Mouse (Mus musculus) urinary bladder, postnatal 4 days (tissue): ENCODE measurements around the gene Serpina1d.
A peak's percentile ranks its signal among the peaks of the same experiment; 100 is the strongest.
"Not testable (repeated sequence)": the region's sequence is repeated elsewhere in the genome, so short reads cannot be mapped to it uniquely, and the experiment has no call there.

Experiments used
- DNase-seq, 2 experiments: peaks; one replicate each; pipeline ENCODE4 v3.0.0; 2021 to 2022; ENCODE audit warnings: low spot score in 2 of 2

Gene Serpina1d

GRCm38 (mm10) chr12:103773246-103773851, at the start of gene Serpina1d:
Gene Serpina1d (minus strand): TSS chr12:103773592.
- DNase-seq, result not testable (repeated sequence)

- DNase-seq, result not testable (repeated sequence)
Measured at GRCm38 (mm10) chr12:103770597-103770996, 2.8 kb downstream of the Serpina1d start.

- not testable (repeated sequence) for DNase-seq
Measured at GRCm38 (mm10) chr12:103763083-103763482, 10.3 kb downstream of the Serpina1d start.

- not testable (repeated sequence) for DNase-seq
Measured at GRCm38 (mm10) chr12:103760316-103760715, 13.1 kb downstream of the Serpina1d start.

GRCm38 (mm10) chr12:103745957-103746356, 27.4 kb downstream of the Serpina1d start:
- DNase-seq, result not testable (repeated sequence)

- DNase-seq, result not testable (repeated sequence)
Measured at GRCm38 (mm10) chr12:103737791-103738580, 35.4 kb downstream of the Serpina1d start.

- peak in 1 of 2 experiments; percentile 54 for DNase-seq
Measured at GRCm38 (mm10) chr12:103735566-103735965, 37.8 kb downstream of the Serpina1d start.

- peak in 1 of 2 experiments; percentile 57 for DNase-seq
Measured at GRCm38 (mm10) chr12:103735101-103735500, 38.3 kb downstream of the Serpina1d start.
